Mouse (Mus musculus) monocyte, adult 2 months (primary cell): ENCODE results near the gene Zfp142.

Source experiments
- DNase-seq, 2 experiments: peaks; one replicate each; pipeline ENCODE4 v3.0.0; 2022; ENCODE audit warnings: low spot score in 2 of 2, low read depth in 1 of 2

Gene Zfp142

DNA sequence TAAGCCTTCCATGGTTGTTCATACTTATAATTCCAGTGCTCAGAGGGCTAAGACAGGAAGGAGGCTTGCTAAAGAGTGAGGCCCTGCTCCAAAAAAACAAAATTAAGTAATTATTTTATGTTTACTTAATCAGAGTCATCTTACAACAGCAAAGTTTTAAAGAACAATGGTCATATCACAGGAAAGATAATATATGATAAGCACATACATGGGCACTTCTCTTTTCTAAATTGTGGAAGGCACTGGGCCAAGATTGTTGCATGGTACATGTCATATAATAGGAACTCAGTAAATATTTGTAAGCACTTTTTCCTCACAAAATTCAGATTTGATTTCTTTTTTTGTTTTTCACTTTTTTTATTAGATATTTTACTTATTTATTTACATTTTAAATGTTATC, 68.2 kb downstream of the Zfp142 start:
- DNase-seq, result no peak
